Mouse (Mus musculus): Measurements from ENCODE around the gene Padi2.

The Padi2 gene

GRCm38 (mm10) chr4:140928349-140928748, 22.2 kb downstream of the Padi2 start:
- DNase-seq, result no peak

DNA sequence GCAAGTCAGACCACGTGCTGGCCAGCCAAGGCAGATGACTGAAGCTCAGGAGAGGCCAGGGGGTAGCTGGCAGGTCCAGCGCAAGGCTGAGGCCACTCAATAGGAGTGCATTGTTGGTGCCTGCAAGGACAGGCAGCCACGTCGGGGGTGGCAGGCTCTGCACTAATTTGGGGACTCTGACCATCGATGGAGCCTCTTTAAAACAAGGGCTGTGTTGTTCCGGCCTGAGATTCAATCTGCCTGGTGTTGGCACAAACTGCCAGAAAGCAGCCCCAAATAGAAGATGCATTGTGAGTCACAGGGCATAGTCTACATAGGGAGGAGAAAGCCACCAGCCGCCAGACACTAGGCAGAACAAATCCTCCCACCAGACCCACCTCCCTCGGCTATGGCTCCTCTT, 23.6 kb downstream of the Padi2 start:
- DNase-seq, result no peak

DNA sequence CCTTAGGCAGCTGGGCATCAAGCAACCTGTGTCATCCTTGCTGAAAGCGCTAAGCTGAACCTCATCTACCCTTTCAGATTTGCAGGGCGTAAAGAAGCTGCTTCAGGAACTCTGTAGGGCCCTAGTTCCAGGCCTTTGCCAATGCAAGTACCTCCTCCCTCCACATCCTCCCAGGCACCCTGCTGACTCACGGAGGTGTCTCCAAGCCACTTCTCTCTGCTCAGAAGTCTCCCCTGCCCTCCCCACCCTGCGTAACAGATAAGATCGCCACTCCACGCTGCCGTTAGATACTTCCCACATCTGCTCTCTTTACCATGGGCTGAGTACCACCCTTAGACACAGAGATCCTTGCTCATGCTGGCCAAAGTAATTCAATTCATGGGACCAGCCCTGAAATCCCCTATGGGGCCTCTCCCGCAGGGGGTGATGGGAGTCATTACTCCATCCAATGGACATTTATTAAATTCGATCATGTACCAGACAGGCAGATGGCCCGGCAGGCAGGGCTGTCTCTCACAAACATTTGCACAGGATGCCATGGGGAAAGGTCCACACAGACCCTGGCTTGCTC, 24.8 kb downstream of the Padi2 start:
- no peak for DNase-seq

- no peak for DNase-seq
Measured at GRCm38 (mm10) chr4:140935643-140936042, 29.5 kb downstream of the Padi2 start.

GRCm38 (mm10) chr4:140944356-140944755, 38.2 kb downstream of the Padi2 start:
- no peak for DNase-seq

GRCm38 (mm10) chr4:140944961-140945442, 38.9 kb downstream of the Padi2 start:
- no peak for DNase-seq

GRCm38 (mm10) chr4:140945571-140945970, 39.4 kb downstream of the Padi2 start:
- no peak for DNase-seq

DNA sequence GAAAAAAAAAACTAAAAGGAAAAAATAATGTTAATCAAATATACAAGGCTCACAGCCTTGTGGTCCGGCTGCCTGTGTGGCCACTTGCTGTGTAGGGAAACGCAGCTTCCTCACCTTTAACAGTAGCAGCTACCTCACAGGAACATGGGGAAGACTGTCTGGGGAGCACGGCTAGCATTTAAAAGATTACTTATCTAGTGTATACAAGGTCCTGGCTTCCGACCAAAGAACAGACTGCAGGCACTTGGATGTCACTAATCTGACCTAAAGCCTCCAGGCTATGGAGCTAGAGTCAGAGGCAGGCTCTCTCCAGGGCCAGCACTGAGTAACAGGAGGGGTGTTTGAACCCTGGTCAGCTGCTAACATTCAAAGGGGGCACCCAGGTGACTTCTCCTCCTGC, 39.9 kb downstream of the Padi2 start:
- DNase-seq, result no peak

DNA sequence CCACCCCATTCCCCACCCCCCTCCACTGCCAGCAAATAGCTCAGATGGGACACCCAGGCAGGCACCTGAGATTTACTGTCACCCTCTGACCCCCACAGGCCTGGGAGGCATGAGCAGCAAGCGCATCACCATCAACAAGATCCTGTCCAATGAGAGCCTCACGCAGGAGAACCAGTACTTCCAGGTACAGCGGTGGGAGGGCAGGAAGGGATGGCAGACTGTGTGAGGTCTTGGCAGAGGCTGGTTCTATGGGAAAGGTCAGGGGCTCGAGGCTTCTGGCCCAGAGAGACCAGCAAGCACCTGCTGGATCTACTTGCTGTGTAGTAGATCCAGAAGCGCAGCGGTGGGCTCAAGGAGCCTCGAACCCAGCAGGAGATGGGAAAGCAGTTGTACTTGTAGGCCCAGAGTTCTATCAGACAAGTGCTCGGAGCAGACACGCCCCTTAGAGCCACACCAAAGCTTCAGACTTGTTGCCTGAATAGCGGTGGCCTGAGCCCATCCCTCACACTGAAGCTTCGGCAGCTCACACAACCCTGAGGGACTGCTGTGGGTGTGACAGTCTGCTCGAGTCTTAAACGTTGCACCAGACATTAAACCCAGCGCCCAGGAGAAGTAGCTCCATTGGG, 40.5 kb downstream of the Padi2 start:
- no peak for DNase-seq

- DNase-seq, result no peak
Measured at GRCm38 (mm10) chr4:140947487-140948440, 41.6 kb downstream of the Padi2 start.

DNA sequence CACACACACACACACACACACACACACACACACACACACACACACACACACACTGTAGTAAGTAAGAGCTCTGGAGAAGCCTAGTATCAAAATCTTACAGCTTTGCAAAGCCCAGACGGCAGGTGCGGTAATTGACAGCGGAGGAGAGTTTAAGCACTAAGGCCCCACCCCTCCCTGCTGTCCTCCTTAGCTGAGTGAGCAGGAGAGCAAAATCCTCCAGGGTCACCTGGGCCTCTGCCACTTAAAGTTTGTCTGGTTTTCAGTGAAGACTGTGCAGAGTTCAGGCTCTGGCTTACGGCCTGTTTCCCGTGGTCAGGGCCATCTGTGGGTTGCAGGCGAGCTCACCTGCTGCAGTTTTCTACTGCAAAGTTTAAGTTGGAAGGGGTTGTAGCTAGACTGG, 42.3 kb downstream of the Padi2 start:
- peak; percentile 69 for DNase-seq

DNA sequence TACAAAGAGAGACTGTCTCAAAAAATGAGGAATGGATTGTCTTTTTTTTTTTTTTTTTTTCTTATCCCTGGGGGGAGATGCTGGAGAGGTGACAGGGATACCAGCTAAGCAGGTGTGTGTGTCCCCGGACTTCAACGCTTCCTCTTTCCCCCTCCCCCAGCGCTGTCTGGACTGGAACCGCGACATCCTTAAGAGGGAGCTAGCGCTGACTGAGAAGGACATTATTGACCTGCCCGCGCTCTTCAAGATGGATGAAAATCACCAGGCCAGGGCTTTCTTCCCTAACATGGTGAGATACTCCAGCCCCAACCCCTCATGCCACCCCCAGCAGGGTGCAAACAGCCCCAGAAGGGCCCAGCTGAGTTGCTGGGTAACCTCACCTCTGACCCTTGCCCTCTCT, 42.9 kb downstream of the Padi2 start:
- DNase-seq, result no peak

GRCm38 (mm10) chr4:140949616-140950015, 43.5 kb downstream of the Padi2 start:
- DNase-seq, result no peak

GRCm38 (mm10) chr4:140950574-140950973, 44.4 kb downstream of the Padi2 start:
- DNase-seq, result no peak

- DNase-seq, result no peak
Measured at GRCm38 (mm10) chr4:140951861-140952641, 45.9 kb downstream of the Padi2 start.

- DNase-seq, result no peak
Measured at GRCm38 (mm10) chr4:140957131-140957702, 51.1 kb downstream of the Padi2 start.

DNA sequence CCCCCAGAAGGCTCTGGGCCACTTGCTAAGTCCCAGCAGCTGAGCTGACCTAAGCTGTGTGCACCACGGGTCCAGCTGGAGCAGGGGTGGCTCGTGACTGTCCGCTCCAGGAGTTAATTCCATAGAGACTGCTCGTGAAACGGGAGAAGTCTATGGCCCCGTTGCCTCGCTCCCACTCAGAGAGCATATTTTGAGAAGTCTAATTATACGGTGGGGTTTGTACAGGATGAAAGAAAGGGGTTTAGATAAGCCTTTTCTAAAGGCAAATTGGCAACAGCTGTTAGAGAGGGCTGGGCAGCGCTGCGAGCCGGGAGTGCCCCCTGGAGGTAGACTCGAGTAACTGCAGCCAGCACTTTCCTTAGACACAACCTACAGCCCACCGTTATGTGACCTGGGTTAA, 51.6 kb downstream of the Padi2 start:
- peak; percentile 79 for DNase-seq

DNA sequence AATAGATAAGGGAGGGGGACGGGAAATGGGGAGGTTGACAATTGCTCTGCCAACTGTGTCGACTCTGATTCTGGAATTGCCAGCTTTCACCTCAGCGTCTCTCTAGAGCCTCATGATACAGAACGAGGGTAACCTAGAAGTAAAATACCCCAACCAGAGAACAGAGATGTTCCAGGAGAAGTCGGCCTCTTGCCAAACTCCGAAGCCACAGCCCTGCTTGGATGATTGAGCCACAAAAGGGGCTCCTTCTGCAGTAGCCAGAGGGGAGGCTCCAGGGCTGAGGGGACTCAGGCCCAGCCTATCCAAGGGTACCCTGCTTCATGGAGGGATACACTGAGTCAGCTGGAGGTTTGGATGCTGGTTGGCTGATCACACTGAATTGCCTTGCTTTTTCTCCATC, 52.2 kb downstream of the Padi2 start:
- DNase-seq, result no peak

- DNase-seq, result no peak
Measured at GRCm38 (mm10) chr4:140959128-140959679, 53.1 kb downstream of the Padi2 start.

DNA sequence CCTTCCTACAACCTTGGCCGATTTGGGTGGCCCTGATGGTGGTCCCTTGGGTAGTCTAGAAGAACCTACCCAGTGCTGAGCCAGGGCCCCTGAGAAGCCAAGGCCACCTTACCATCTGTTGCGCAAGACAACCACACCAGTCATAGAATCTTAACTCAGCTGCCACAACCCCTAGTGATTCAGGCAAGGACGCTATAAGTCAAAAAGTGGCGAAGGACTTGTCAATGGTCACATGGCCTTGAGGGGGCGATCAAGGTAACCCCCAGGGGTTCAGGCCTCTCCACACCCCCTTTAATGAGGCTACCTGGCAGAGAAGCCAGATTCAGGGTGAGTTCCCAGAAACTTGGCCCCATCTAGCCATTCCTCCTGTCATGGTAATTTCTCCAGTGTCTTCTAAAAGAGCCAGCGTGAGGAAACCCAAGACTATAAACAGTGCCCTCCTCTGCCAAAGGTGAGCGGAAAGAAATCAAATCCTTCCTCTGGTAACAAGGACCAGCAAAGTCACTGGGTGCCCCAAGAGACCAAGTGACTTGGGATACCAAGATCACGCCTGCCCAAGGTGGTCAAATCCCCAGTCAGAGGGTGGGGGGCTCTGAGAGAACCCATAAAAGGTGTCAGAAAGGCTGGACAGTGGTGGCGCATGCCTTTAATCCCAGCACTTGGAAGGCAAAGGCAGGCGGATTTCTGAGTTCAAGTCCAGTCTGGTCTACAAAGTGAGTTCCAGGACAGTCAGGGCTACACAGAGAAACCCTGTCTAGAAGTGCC, 53.8 kb downstream of the Padi2 start:
- DNase-seq, result no peak

DNA sequence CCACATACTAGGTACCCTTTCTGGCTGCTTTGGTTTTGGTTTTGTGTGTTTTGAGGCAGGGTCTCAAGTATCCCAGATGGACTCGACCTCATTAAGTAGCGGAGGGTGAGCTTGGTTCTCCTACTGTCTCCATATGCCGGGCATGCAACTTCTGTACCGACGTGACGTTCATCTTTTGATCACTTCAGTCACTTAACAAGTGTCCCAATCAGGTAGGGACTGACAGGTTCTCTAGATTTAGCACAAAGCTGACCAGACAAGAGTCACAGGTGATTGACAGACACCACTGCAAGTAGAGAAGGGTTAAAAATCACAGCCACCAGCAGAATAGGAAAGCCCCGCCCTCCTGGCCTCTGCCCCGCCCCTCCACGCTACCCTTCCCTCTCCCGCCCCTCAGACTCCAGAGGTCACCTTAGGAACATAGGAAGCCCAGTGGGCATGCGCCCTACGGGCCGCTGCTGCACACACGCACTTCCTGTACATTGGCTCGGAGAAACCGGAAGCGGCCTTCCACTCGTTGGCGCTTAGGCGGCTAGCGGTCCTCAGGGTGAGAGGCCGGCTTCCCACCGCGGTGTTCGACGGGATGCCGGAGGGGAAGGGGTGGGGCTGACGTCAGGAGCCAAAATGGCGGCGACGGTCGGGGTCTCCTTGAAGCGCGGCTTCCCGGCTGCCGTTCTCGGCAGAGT, 54.8 kb downstream of the Padi2 start, which contains the start of gene Sdhb:
Sdhb (plus strand) TSS at position 423 of the 686 bp plus-strand sequence.
- peak; percentile 95 for DNase-seq
